Mouse (Mus musculus): ENCODE measurements around the gene Rere.
"Not testable (repeated sequence)": the region's sequence is repeated elsewhere in the genome, so short reads cannot be mapped to it uniquely, and the experiment has no call there.

Rere gene

DNA sequence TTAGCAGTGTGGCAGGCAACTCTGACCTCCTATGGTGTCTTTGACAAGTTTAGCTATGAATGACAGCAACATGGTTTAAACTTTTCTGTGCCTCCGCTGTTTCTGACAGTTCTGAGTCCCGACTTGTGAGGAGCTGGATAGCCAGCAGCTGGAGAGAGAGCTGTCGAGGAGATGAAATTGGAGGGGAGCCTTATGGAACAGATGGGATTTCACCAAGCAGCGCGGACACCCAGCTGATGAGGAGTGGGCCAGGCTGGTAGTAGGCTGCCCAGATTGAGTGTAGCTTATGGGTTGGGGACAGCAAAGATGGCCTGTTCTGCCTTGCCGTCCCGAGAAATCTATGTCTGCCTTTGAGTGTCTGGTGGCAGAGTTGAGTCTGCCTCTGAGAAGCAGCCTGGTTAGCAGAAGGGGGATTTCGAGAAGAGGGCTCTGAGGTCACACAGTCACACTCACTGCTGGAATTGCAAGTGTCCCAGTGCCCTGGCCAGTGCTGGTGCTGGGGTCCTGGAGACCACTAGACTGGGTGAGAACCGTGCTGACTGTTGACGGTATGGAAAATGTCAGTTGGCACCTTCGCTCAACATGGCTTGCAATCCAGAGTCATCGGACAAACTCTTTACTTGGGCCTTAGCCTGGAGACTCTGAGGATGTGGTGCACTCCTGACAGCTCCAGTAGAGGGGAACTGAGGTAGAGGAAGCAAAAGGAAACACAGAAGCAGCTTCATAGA lies 268.7 kb downstream of the Rere start:
- DNase-seq (ENCODE audit: low read depth, low spot score) = no peak

DNA sequence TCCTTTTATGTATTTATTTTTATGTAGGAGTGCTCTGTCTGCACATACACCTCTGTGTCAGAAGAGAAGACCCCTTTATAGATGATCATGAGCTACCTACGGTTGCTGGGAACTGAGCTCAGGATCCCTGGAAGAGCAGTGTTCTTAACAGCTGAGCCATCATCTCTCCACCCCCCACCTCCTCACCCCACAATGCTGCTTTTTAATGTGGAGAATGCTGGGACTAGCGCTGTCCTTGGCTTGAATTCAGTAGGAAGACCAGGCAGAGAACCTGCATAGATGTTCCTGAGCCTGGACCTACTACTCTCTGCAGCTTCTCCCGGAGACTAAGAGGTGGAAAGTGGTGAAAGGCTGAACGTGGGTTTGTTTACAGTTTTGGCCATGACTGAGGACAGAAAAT lies 269.9 kb downstream of the Rere start:
- no peak for DNase-seq (ENCODE audit: low read depth, low spot score)

GRCm38 (mm10) chr4:150552751-150553600 lies 271.5 kb downstream of the Rere start:
- DNase-seq (ENCODE audit: low read depth, low spot score) = no peak

DNA sequence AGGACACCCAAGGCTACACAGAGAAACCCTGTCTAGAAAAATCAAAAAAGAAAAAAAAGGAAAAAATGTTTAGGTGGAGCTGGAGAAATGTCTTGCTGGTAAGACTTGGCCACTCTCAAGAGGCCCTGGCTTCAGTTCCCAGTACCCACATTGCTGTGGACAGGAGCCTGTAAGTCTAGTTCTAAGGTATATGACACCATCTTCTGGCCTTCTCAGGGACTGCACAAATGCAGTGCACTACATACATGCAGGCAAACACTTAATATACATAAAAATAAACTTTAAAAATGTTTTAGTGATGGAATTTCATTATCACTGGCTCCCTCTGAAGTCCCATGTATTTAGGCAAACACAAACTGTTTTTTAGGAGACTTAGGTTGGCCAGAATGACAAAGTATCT lies 274.3 kb downstream of the Rere start:
- DNase-seq (ENCODE audit: low read depth, low spot score) = no peak

DNA sequence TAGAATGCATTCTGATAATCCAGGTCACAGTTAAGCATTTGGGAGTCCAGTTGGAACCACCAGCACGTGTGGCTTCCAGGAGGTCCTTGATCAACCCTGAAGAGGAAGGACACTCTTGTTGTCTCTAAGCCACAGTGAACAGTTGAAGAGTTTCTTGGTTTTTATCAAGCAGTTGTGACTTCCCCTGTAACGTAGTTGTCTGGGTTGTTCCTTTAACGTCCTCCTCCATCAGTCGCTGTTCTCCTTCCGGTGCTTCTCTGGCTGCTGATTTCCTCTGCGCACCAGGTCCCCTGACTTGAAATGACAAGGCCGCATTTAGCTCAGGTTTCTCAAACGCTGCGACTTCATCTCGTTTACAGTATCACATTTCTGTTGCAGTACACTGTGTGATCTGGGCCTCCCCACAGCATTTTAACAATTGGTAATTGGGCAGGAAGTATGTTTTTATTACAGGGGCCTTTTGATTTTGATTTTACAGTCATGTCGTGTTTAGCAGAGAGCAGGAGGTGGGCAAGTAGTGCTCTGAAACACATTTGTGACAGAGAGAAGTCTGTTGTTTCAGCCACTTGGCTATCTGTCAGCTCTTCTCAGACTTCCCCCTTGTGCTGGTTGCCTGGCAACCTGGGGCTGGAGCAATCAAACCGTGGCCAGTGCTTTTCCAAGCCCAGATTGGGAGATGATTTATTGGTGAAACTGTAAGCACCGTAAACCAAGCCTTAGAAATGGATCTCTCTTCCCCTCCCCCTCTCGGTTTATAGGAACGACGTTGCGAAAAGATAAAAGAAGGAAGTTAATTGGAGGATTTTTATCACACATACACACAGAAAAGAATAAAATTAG lies 275.2 kb downstream of the Rere start:
- no peak for DNase-seq (ENCODE audit: low read depth, low spot score)

DNA sequence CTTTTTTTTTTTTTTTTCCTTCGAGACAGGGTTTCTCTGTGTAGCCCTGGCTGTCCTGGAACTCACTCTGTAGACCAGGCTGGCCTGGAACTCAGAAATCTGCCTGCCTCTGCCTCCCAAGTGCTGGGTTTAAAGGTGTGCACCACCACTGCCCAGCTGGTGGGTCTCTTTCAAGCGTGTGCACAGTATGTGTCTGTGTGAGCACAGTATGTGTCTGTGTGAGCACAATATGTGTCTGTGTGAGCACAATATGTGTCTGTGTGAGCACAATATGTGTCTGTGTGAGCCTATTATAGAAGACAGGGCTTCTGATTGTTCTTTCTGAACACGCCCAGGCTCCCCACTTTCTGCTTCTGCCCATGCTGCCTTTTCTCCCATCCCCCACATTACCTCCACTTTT lies 275.8 kb downstream of the Rere start:
- DNase-seq (ENCODE audit: low read depth, low spot score) = not testable (repeated sequence)

DNA sequence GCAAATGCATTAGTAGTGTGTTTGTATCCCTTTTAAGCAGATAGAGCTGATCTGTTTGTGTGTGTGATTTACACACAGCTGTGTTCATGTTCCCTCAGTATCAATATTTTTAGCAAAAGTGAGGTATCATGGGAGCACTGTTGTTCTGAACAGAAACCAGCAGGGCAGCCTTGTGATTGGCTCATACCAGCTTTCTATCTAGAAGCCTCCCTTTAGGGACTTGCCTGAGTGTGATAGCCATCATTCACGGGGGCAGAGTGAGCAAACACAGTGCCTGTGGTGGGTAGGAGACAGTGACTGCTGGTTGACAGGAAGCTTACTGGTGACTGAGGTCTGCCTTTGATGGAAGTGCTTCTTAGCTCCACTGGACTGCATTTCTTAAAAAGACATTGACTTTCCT lies 276.5 kb downstream of the Rere start:
- DNase-seq (ENCODE audit: low read depth, low spot score) = no peak

- no peak for DNase-seq (ENCODE audit: low read depth, low spot score)
Observed at GRCm38 (mm10) chr4:150559514-150559913, 278.1 kb downstream of the Rere start.

GRCm38 (mm10) chr4:150563281-150563680 lies 281.8 kb downstream of the Rere start:
- DNase-seq (ENCODE audit: low read depth, low spot score) = no peak

DNA sequence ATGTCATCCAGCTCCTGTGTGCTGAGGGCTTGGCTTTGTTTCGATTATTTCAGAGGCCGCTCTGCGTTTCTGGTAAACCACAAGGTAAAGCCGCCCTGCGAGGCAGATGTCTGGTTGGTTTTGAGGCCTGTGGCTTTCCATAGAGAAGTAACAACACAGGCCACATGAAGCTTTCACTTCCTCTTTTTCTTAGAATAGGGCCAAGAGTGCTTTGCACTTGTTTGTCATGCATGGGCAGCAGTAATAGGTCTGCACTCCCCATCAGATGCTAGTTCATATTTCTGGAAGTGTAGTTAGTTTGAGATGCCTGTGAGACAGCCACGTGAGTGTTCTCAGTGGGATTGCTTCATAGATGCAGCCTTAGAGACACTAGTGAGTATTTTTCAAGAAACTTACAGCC lies 284.7 kb downstream of the Rere start:
- no peak for DNase-seq (ENCODE audit: low read depth, low spot score)

GRCm38 (mm10) chr4:150568318-150569134 lies 287.1 kb downstream of the Rere start:
- peak; percentile 13 for DNase-seq (ENCODE audit: low read depth, low spot score)

DNA sequence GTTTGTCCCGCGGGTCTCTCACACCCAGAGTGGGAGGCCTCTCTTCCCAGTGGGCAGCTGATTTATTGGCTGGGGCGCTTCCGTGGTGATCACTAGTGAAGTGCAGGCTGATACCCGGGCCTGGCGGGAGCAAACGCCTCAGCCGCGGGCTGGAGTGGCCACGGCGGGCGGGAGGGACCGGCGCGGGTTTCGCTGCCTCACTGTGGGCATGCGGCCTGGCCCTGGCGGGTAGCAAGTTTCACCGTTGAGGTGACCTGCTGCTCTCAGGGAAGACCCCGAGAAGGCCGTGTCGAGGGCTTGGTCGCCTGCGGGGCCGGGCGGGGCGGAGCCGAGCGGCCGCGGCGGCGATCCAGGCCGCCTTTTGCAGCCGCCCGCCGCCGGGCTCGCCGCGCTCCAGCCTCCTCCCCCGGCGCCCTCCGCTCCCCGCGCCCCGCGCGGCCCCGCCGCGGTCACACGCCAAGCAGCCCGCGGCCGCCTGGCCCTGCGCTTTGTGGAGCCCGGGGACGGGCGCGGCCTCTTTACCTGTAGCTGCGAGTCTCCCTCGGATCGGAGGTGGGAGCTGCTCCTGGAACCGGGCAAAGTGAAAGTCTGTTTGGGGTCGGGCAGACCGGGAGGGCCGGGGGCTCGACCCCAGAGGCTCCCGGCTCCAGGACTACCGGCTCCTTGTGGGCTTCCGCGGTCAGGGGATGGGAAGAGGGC lies 287.8 kb downstream of the Rere start:
- DNase-seq (ENCODE audit: low read depth, low spot score) = peak; percentile 36

DNA sequence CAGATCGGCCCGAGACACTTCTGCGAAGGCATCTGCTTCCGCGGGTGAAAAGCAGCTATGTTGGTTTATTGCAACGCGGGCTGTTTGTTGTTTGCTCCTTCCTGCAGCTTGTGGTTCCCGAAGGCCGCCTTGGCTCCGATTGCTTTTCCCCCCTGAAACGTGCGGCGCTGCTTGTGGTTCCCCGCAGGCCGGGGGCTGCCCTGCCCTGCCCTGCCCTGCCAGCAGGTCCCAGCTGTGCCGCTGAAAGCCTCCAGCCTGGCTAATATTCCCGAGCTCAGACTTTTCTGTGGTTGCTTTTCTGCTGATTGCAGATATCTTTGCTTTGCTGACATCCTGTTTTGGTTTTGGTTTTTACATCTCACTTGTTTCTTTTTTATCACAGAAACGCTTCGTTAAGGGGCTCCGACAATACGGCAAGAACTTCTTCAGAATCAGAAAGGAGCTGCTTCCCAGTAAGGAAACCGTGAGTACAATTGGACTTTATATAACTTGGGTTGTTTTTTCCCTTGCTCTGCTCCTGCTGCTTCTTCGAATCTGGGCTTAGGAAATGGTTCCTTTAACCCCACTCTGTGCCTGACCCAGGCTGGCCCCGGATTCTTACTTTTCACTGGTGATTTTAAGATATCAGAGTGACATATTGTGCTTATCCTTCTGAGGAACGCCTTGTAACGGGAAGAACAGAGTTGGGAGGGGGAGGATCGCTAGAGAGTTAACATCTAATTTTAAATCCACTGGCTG lies 288.6 kb downstream of the Rere start:
- peak; percentile 16 for DNase-seq (ENCODE audit: low read depth, low spot score)

DNA sequence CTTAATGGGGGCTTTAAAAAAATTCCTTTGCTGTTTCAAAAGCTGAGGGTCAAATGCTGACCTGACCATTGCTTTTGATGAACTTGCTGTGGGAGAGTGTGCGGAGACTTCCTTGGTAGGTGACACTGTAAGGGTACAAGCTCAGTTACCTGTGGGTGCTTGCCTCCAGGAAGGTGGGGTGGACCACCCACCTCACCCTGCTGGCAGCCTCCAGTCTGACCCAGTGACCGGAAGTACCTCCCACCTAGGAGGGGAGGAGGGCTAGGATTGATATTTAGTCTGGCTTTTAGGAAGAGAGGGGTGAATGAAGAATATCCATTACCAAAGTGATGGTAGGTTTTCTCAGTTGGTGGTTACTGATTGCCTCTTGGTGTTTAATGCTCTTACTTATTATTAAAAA lies 289.3 kb downstream of the Rere start:
- DNase-seq (ENCODE audit: low read depth, low spot score) = no peak

DNA sequence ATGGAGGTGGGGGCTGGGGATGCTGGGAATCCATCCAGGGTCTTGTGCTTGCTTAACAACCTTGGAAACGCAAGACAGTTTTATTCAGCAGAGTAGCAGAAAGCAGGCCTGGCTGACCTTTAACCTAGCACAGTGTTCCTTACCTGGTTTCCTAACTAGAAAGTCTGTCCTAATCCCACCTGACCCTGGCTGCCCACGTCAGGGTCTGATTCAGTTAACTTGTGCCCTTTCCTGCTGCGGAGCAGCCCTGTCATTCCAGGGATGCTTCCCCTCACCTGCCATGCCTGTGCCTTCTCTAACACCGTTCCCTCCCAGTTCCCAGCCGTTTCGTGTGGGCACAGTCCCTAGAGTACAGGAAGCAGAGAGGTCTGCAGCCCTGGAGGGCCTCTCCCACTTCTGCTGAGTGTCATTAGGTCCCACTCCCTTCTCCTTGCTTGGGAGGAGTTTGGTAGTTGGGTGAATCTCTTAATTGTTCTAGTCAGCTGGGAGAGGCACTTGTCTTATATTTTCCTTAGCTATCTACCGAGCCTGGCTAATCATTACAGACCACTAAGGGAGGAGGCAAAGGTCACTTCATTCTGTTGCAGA lies 290.8 kb downstream of the Rere start:
- DNase-seq (ENCODE audit: low read depth, low spot score) = no peak

GRCm38 (mm10) chr4:150572938-150573337 lies 291.5 kb downstream of the Rere start:
- DNase-seq (ENCODE audit: low read depth, low spot score) = no peak

GRCm38 (mm10) chr4:150575363-150576092 lies 294.1 kb downstream of the Rere start:
- DNase-seq (ENCODE audit: low read depth, low spot score) = no peak

DNA sequence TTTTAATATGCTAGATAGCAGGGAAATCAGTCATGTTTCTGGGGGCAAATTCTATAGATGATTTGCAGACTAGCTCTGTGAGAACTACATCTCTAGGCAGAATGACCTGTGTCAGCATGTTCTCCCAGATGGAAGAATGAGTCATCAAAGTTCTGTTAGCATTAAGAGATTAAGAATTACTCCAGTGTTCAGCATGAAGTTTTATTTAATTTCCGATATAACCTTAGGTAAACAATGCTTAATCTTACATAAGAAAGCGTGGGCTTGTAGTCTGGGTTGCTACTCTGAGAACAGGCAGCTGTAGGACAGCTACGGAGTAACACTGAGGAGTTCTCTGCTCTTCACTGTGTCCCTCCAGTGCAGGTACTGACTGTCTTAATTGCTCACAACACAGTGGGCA lies 294.9 kb downstream of the Rere start:
- DNase-seq (ENCODE audit: low read depth, low spot score) = no peak

GRCm38 (mm10) chr4:150578021-150578420 lies 296.6 kb downstream of the Rere start:
- no peak for DNase-seq (ENCODE audit: low read depth, low spot score)

All from c-Kit-negative CD71-positive TER-119-positive erythroid progenitor cells, embryonic 14.5 days (primary cell).